Mouse (Mus musculus) MEL (cell line): Measurements from ENCODE around the gene Rasip1. TPM values are rescaled to one million over a fixed set of nuclear protein-coding genes. Genes with fewer than 3 reads are reported as not detected.

Source experiments
- DNase-seq: peaks from one replicate; pipeline ENCODE4 v3.0.0; 2011; ENCODE audit warnings: low read depth, low spot score
- H3K27ac ChIP-seq: 2 replicates; pipeline ENCODE4 v1.5.1; 2012; ENCODE audit warnings: low read depth, mild to moderate bottlenecking, control low read depth, low read length, moderate library complexity; ENCODE audit not compliant: control insufficient read depth
- H3K27me3 ChIP-seq, 2 experiments: fragments of 150-350 bp in 1 of 2; sonication (generic) in 1 of 2; 2 replicates each; pipeline ENCODE4 v1.6.1; 2012; ENCODE audit warnings: low read length in 2 of 2, mild to moderate bottlenecking in 2 of 2, improper control_type of control experiment in 1 of 2, moderate library complexity in 1 of 2; ENCODE audit not compliant: insufficient read depth in 2 of 2, control insufficient read depth in 1 of 2
- H3K36me3 ChIP-seq, 2 experiments: 2 replicates each; pipeline ENCODE4 v1.6.1; 2012 to 2014; ENCODE audit warnings: low read length in 2 of 2, improper control_type of control experiment in 1 of 2, inconsistent platforms in 1 of 2, mild to moderate bottlenecking in 1 of 2; ENCODE audit not compliant: insufficient read depth in 2 of 2, control insufficient read depth in 1 of 2
- H3K4me1 ChIP-seq, 2 experiments: fragments of 150-350 bp in 1 of 2; sonication (generic) in 1 of 2; 2 replicates each; pipeline ENCODE4 v1.6.1; 2012; ENCODE audit warnings: low read length in 2 of 2, improper control_type of control experiment in 1 of 2, mild to moderate bottlenecking in 1 of 2; ENCODE audit not compliant: insufficient read depth in 2 of 2, control insufficient read depth in 1 of 2
- H3K4me3 ChIP-seq, 2 experiments: fragments of 150-350 bp in 1 of 2; sonication (generic) in 1 of 2; 2 replicates each; pipeline ENCODE4 v1.5.1; 2012; ENCODE audit warnings: low read depth in 2 of 2, low read length in 2 of 2, mild to moderate bottlenecking in 2 of 2, moderate library complexity in 2 of 2, control low read depth in 1 of 2, improper control_type of control experiment in 1 of 2; ENCODE audit not compliant: control insufficient read depth in 1 of 2, insufficient read depth in 1 of 2
- H3K79me2 ChIP-seq: 2 replicates; pipeline ENCODE4 v1.6.1; 2012; ENCODE audit warnings: mild to moderate bottlenecking, low read length, moderate library complexity; ENCODE audit not compliant: control insufficient read depth, poor library complexity, insufficient read depth
- H3K9ac ChIP-seq: 2 replicates; pipeline ENCODE4 v1.6.1; 2012; ENCODE audit warnings: low read depth, mild to moderate bottlenecking, control low read depth, low read length, moderate library complexity; ENCODE audit not compliant: control insufficient read depth, poor library complexity, severe bottlenecking
- H3K9me3 ChIP-seq: fragments of 150-350 bp; sonication (generic); replicated peaks from 2 replicates; pipeline ENCODE4 v1.6.1; 2012; ENCODE audit warnings: mild to moderate bottlenecking, low read length, improper control_type of control experiment, moderate library complexity; ENCODE audit not compliant: insufficient read depth
- CHD2 ChIP-seq: IDR thresholded peaks from 2 replicates; pipeline ENCODE4 v1.6.1; 2011; ENCODE audit warnings: low read length, improper control_type of control experiment
- E2F4 ChIP-seq: IDR thresholded peaks from 2 replicates; pipeline ENCODE4 v1.6.1; 2011; ENCODE audit warnings: low read depth, low read length, improper control_type of control experiment, borderline replicate concordance
- EP300 ChIP-seq, 2 experiments: IDR thresholded peaks; 2 replicates each; pipeline ENCODE4 v1.6.1; 2011; ENCODE audit warnings: improper control_type of control experiment in 2 of 2, low read length in 2 of 2, low read depth in 1 of 2, mild to moderate bottlenecking in 1 of 2
- HCFC1 ChIP-seq: IDR thresholded peaks from 2 replicates; pipeline ENCODE4 v1.6.1; 2012; ENCODE audit warnings: low read depth, mild to moderate bottlenecking, inconsistent platforms, low read length, improper control_type of control experiment, moderate library complexity
- KAT2A ChIP-seq: conservative IDR thresholded peaks from 2 replicates; pipeline ENCODE4 v1.6.1; 2012; ENCODE audit warnings: low read depth, low read length, improper control_type of control experiment, inconsistent platforms
- MAX ChIP-seq: IDR thresholded peaks from 2 replicates; pipeline ENCODE4 v1.6.1; 2011; ENCODE audit warnings: low read length, improper control_type of control experiment
- MAZ ChIP-seq: IDR thresholded peaks from 2 replicates; pipeline ENCODE4 v1.6.1; 2012; ENCODE audit warnings: low read depth, mild to moderate bottlenecking, inconsistent platforms, low read length, improper control_type of control experiment
- MEF2A ChIP-seq: IDR thresholded peaks from 2 replicates; pipeline ENCODE4 v1.6.1; 2014; ENCODE audit warnings: low read depth, mild to moderate bottlenecking, inconsistent platforms, low read length, improper control_type of control experiment; ENCODE audit not compliant: poor library complexity, insufficient replicate concordance, severe bottlenecking; ENCODE audit errors: extremely low read depth
- MXI1 ChIP-seq: IDR thresholded peaks from 2 replicates; pipeline ENCODE4 v1.6.1; 2011; ENCODE audit warnings: mild to moderate bottlenecking, low read depth, low read length, improper control_type of control experiment
- NELFE ChIP-seq: IDR thresholded peaks from 2 replicates; pipeline ENCODE4 v1.6.1; 2011; ENCODE audit warnings: low read depth, low read length, improper control_type of control experiment
- POLR2A ChIP-seq, 2 experiments: IDR thresholded peaks; 2 replicates each; pipeline ENCODE4 v1.6.1; 2011 to 2012; ENCODE audit warnings: low read length in 2 of 2, mild to moderate bottlenecking in 2 of 2, control low read depth in 1 of 2, improper control_type of control experiment in 1 of 2, low read depth in 1 of 2, moderate library complexity in 1 of 2; ENCODE audit not compliant: control insufficient read depth in 1 of 2, insufficient read depth in 1 of 2, poor library complexity in 1 of 2
- POLR2AphosphoS5 ChIP-seq: IDR thresholded peaks from 2 replicates; pipeline ENCODE4 v1.6.1; 2012; ENCODE audit warnings: low read depth, borderline replicate concordance, mild to moderate bottlenecking, inconsistent platforms, low read length, moderate library complexity, mixed read lengths
- RAD21 ChIP-seq: IDR thresholded peaks from 2 replicates; pipeline ENCODE4 v1.6.1; 2011; ENCODE audit warnings: mild to moderate bottlenecking, low read depth, low read length, improper control_type of control experiment
- SIN3A ChIP-seq: IDR thresholded peaks from 2 replicates; pipeline ENCODE4 v1.6.1; 2012; ENCODE audit warnings: low read length, improper control_type of control experiment, inconsistent platforms
- TAL1 ChIP-seq: IDR thresholded peaks from 2 replicates; pipeline ENCODE4 v1.6.1; 2012; ENCODE audit warnings: mild to moderate bottlenecking, inconsistent platforms, low read length, moderate library complexity, mixed read lengths
- TBP ChIP-seq: IDR thresholded peaks from 2 replicates; pipeline ENCODE4 v1.8.0; 2011; ENCODE audit warnings: low read depth, low read length, improper control_type of control experiment
- TCF12 ChIP-seq: IDR thresholded peaks from 2 replicates; pipeline ENCODE4 v1.6.1; 2014; ENCODE audit warnings: low read depth, mild to moderate bottlenecking, inconsistent platforms, low read length, improper control_type of control experiment, moderate library complexity
- UBTF ChIP-seq: IDR thresholded peaks from 2 replicates; pipeline ENCODE4 v1.6.1; 2012; ENCODE audit warnings: low read depth, mild to moderate bottlenecking, inconsistent platforms, low read length, improper control_type of control experiment, moderate library complexity, borderline replicate concordance; ENCODE audit not compliant: insufficient read depth
- USF1 ChIP-seq: IDR thresholded peaks from 2 replicates; pipeline ENCODE4 v1.6.1; 2014; ENCODE audit warnings: low read depth, mild to moderate bottlenecking, inconsistent platforms, low read length, improper control_type of control experiment, moderate library complexity
- ZC3H11A ChIP-seq: IDR thresholded peaks from 2 replicates; pipeline ENCODE4 v1.6.1; 2012; ENCODE audit warnings: low read depth, mild to moderate bottlenecking, inconsistent platforms, low read length, improper control_type of control experiment
- ZMIZ1 ChIP-seq: IDR thresholded peaks from 2 replicates; pipeline ENCODE4 v1.6.1; 2012; ENCODE audit warnings: low read depth, mild to moderate bottlenecking, inconsistent platforms, low read length, improper control_type of control experiment, moderate library complexity
- polyA plus RNA-seq, 2 experiments: library from polyadenylated mRNA; stranded (reverse) in 1 of 2; unstranded in 1 of 2; fragments of >175 nt in 1 of 2; fragments of >200 nt in 1 of 2; gene quantifications; 2 replicates each; pipeline versions ENCODE4 v1.2.1 to v1.2.4; 2012; ENCODE audit warnings: low replicate concordance in 2 of 2, low read depth in 1 of 2; ENCODE audit not compliant: insufficient read length in 2 of 2, insufficient read depth in 1 of 2, missing spikeins in 1 of 2
- total RNA-seq: library from RNA; depleted of rRNA; stranded (reverse); fragments of 300-350 nt; gene quantifications from 2 replicates; pipeline ENCODE4 v1.2.3, GENCODE M21; 2012

The Rasip1 gene
- total and polyA plus RNA-seq, 3 experiments: 0.65 to 1.1 TPM; not detected in 1

DNA sequence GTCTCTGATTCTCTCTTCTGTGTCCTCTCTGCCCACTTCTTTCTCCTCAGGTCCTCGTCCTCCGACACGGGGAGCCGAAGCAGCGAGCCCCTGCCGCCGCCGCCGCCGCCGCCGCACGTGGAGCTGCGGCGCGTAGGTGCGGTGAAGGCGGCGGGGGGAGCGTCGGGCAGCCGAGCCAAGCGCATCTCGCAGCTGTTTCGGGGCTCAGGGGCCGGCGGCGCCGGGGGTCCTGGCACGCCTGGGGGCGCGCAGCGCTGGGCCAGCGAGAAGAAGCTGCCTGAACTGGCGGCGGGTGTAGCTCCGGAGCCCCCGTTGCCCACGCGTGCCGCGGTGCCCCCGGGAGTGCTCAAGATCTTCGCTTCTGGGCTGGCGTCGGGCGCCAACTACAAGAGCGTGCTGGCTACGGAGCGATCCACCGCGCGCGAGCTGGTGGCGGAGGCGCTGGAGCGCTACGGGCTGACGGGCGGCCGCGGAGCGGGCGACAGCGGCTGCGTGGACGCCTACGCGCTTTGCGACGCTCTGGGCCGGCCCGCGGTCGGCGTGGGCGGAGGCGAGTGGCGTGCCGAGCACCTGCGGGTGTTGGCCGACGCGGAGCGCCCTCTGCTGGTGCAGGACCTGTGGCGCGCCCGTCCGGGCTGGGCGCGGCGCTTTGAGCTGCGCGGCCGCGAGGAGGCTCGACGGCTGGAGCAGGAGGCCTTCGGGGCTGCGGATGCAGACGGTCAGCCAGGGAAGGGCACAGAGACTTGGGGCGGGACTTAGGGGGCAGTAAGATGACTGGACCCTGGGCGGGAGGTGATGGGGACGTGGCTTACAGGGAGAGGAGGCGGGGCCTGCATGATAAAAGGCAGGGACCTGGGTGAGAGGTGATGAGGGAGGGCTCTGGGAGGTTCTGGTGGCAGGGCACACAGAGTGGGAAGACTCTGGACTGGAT, 1.3 kb downstream of the Rasip1 start (continued):
- TF ChIP-seq POLR2AphosphoS5 (no peak), SIN3A (peak; percentile 71), MAX (peak; percentile 85), EP300 (IDR thresholded peaks at IDR 0.05; ENCODE audit: low read depth in 1 of 2, low read length in 2 of 2) (no peak), RAD21 (peak; percentile 58), POLR2A (IDR thresholded peaks at IDR 0.05; ENCODE audit: control insufficient read depth in 1 of 2, insufficient read depth in 1 of 2, low read depth in 1 of 2, low read length in 2 of 2, poor library complexity in 1 of 2) (peak; percentile 62 to 65; a peak in 3 of 4 replicates), USF1 (no peak), KAT2A (no peak), TCF12 (peak; percentile 46; the same call in 1 of the 2 replicates), ZMIZ1 (no peak), NELFE (peak; percentile 57), MAZ (peak; percentile 75; the same call in 1 of the 2 replicates), MXI1 (peak; percentile 72), TAL1 (no peak), CHD2 (no peak), ZC3H11A (peak; percentile 47; the same call in 1 of the 2 replicates), MEF2A (no peak), TBP (no peak)

- peaks cover 2% of the 10 kb centered on the region; the same call in 1 of the 2 replicates for H3K79me2 ChIP-seq
These were observed 3.0 kb downstream of the Rasip1 start for GRCm38 (mm10) chr7:45630064-45630907.

More at GRCm38 (mm10) chr7:45630064-45630907, 3.0 kb downstream of the Rasip1 start:
- H3K4me3 ChIP-seq: no peak overlapping the region
- H3K27ac ChIP-seq: no peak overlapping the region
- H3K27me3 ChIP-seq: no peaks in the 10 kb centered on the region
- no peak for DNase-seq
- H3K4me1 ChIP-seq: peaks cover 0 to 18% of the 10 kb centered on the region in 2 experiments; a peak in 2 of 4 replicates
- no peaks in the 10 kb centered on the region for H3K36me3 ChIP-seq
- H3K9me3 ChIP-seq: no peaks in the 10 kb centered on the region
- TF ChIP-seq HCFC1 (peak; percentile 63), E2F4 (no peak), UBTF (no peak)
- H3K9ac ChIP-seq: no peak overlapping the region
